Mouse (Mus musculus) heart, adult 2 months (tissue): ENCODE results near the gene Rpf2.

Source experiments
- CTCF ChIP-seq: fragments of 200-600 bp; IDR thresholded peaks from 2 replicates; pipeline ENCODE4 v1.8.1; 2022; ENCODE audit warnings: antibody characterized with exemption, mild to moderate bottlenecking, moderate library complexity
- POLR2A ChIP-seq: fragments of 200-500 bp; IDR thresholded peaks from 2 replicates; pipeline ENCODE4 v1.6.1; 2011; ENCODE audit warnings: mild to moderate bottlenecking, low read depth, low read length, control low read depth; ENCODE audit not compliant: insufficient read depth

DNA sequence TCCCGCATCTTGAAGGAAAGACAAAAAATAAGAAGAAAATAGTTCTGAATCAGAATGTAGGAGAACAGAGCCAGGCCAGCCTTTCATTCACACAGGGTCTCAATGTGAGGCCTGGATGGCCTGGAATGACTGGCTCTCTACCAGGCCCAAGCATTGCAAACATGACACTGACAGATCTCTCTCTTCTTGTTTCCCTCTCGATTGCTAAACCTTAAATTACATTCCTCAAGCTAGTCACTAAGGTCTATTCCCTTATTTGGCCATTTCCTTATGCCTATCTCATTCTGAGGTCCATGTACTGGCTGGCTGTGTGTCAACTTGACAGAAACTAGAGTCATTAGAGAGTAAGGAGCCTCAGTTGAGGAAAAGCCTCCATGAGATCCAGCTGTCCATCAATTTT is 66.8 kb downstream of the Rpf2 start:
- TF ChIP-seq POLR2A (no peak), CTCF (no peak)
